Mouse (Mus musculus) megakaryocyte-erythroid progenitor cell, adult 5-6 weeks (primary cell): Measurements from ENCODE around the gene Esr1. TPM values are rescaled to one million over a fixed set of nuclear protein-coding genes. Genes with fewer than 3 reads are reported as not detected.
"Not testable (repeated sequence)": the region's sequence is repeated elsewhere in the genome, so short reads cannot be mapped to it uniquely, and the experiment has no call there.

ENCODE experiments used
- ATAC-seq: replicated peaks from 2 replicates; pipeline ENCODE4 v1.8.0; 2016; ENCODE audit warnings: mild to moderate bottlenecking, inconsistent platforms; ENCODE audit not compliant: severe bottlenecking, poor library complexity, low FRiP score, low TSS enrichment
- total RNA-seq, 2 experiments: library from RNA; stranded (forward) in 1 of 2; stranded (reverse) in 1 of 2; fragments of 200-1000, 215-1000 nt in 1 of 2; fragments of >200 nt in 1 of 2; fragmentation: Nextera tagmentation in 1 of 2; gene quantifications; 2 replicates each; pipeline ENCODE4 v1.2.3; 2014 to 2017

The Esr1 gene
- total RNA-seq, 2 experiments from 2014 or later = 0.89 to 2.9 TPM

- no peak for ATAC-seq
These were observed 7.3 kb downstream of the Esr1 start for GRCm38 (mm10) chr10:4618686-4619085.

GRCm38 (mm10) chr10:4619426-4619825, 8.0 kb downstream of the Esr1 start:
- not testable (repeated sequence) for ATAC-seq

- ATAC-seq = peak; percentile 75
These were observed 9.5 kb downstream of the Esr1 start for GRCm38 (mm10) chr10:4620596-4621504.

GRCm38 (mm10) chr10:4621505-4621815, 10.1 kb downstream of the Esr1 start:
- no peak for ATAC-seq

- 0 out of 2 replicates have a peak, but pooled peaks have one; percentile 42 for ATAC-seq
These were observed 11.9 kb downstream of the Esr1 start for GRCm38 (mm10) chr10:4623319-4623718.

- no peak for ATAC-seq
These were observed 13.2 kb downstream of the Esr1 start for GRCm38 (mm10) chr10:4624581-4624980.

- ATAC-seq = no peak
These were observed 13.9 kb downstream of the Esr1 start for GRCm38 (mm10) chr10:4625300-4625699.

- ATAC-seq = no peak
These were observed 15.0 kb downstream of the Esr1 start for GRCm38 (mm10) chr10:4626432-4626831.

GRCm38 (mm10) chr10:4626996-4627395, 15.6 kb downstream of the Esr1 start:
- ATAC-seq = peak; percentile 62; the same call in 1 of the 2 replicates

GRCm38 (mm10) chr10:4627415-4627814, 16.0 kb downstream of the Esr1 start:
- ATAC-seq = peak; percentile 93

- ATAC-seq = no peak
These were observed 17.9 kb downstream of the Esr1 start for GRCm38 (mm10) chr10:4629314-4629713.

- ATAC-seq = peak; percentile 69
These were observed 20.9 kb downstream of the Esr1 start for GRCm38 (mm10) chr10:4632211-4632704.

- ATAC-seq = no peak
These were observed 22.1 kb downstream of the Esr1 start for GRCm38 (mm10) chr10:4633287-4634030.

GRCm38 (mm10) chr10:4635740-4636139, 24.3 kb downstream of the Esr1 start:
- ATAC-seq = no peak

GRCm38 (mm10) chr10:4646074-4646473, 34.7 kb downstream of the Esr1 start:
- ATAC-seq = no peak

GRCm38 (mm10) chr10:4646851-4647250, 35.5 kb downstream of the Esr1 start:
- ATAC-seq = no peak

GRCm38 (mm10) chr10:4665380-4665779, 54.0 kb downstream of the Esr1 start:
- ATAC-seq = no peak

- ATAC-seq = no peak
These were observed 55.6 kb downstream of the Esr1 start for GRCm38 (mm10) chr10:4667006-4667405.

- ATAC-seq = no peak
These were observed 58.7 kb downstream of the Esr1 start for GRCm38 (mm10) chr10:4670053-4670452.

GRCm38 (mm10) chr10:4671876-4672275, 60.5 kb downstream of the Esr1 start:
- ATAC-seq = no peak
